Mouse (Mus musculus): ENCODE data around the gene Gm17087. TPM values are rescaled to one million over a fixed set of nuclear protein-coding genes. Genes with fewer than 3 reads are reported as not detected.

Gene Gm17087
- total and polyA plus RNA-seq, 2 experiments from 2014 or later: not detected

- Histone ChIP-seq H3K9me3 (replicated peaks; ENCODE audit: control insufficient read depth, low read length) (no peaks in the 10 kb centered on the region), H3K27me3 (ENCODE audit: control insufficient read depth, insufficient read depth, low read length) (peaks cover 21% of the 10 kb centered on the region)
- no peak for ATAC-seq (ENCODE audit: insufficient read depth, low read depth)
These were observed 38.1 kb downstream of the Gm17087 start for GRCm38 (mm10) chr17:8528641-8529040.

GRCm38 (mm10) chr17:8526815-8527261, 39.9 kb downstream of the Gm17087 start:
- Histone ChIP-seq H3K9me3 (replicated peaks; ENCODE audit: control insufficient read depth, low read length) (no peaks in the 10 kb centered on the region), H3K4me2 (ENCODE audit: low read depth, low read length) (no peak overlapping the region), H3K4me1 (ENCODE audit: control insufficient read depth, insufficient read depth) (peaks cover 16% of the 10 kb centered on the region), H3K27ac (ENCODE audit: low read depth) (no peak overlapping the region), H3K36me3 (replicated peaks; ENCODE audit: control insufficient read depth, insufficient read depth, low read length) (no peaks in the 10 kb centered on the region), H3K9ac (replicated peaks; ENCODE audit: low read depth, low read length) (no peak overlapping the region), H3K4me3 (ENCODE audit: low read depth, low read length) (peak overlapping the region; percentile 59; the same call in 1 of the 2 replicates), H3K27me3 (ENCODE audit: control insufficient read depth, insufficient read depth, low read length) (peaks cover 21% of the 10 kb centered on the region)
- WGBS: 30% methylated on average over 8 of the region's 9 CpGs
- no peak for TF ChIP-seq EP300 (IDR thresholded peaks at IDR 0.05; ENCODE audit: low read depth)
- no peak for TF ChIP-seq CTCF (IDR thresholded peaks at IDR 0.05; ENCODE audit: low read depth)
- ATAC-seq (ENCODE audit: insufficient read depth, low read depth): no peak
- no peak for DNase-seq (ENCODE audit: low spot score)

More at GRCm38 (mm10) chr17:8528641-8529040, 38.1 kb downstream of the Gm17087 start:
- H3K4me2 ChIP-seq (ENCODE audit: low read depth, low read length): no peak overlapping the region
- TF ChIP-seq EP300 (IDR thresholded peaks at IDR 0.05; ENCODE audit: low read depth): no peak
- TF ChIP-seq CTCF (IDR thresholded peaks at IDR 0.05; ENCODE audit: low read depth): no peak
- no peak overlapping the region for H3K27ac ChIP-seq (ENCODE audit: low read depth)
- H3K4me3 ChIP-seq (ENCODE audit: low read depth, low read length): no peak overlapping the region
- no peaks in the 10 kb centered on the region for H3K36me3 ChIP-seq (replicated peaks; ENCODE audit: control insufficient read depth, insufficient read depth, low read length)
- no peak overlapping the region for H3K9ac ChIP-seq (replicated peaks; ENCODE audit: low read depth, low read length)
- DNase-seq (ENCODE audit: low spot score): no peak
- 73% methylated on average over 3 of the region's 3 CpGs for WGBS
- peaks cover 16% of the 10 kb centered on the region for H3K4me1 ChIP-seq (ENCODE audit: control insufficient read depth, insufficient read depth)

- Histone ChIP-seq H3K9ac (replicated peaks; ENCODE audit: low read depth, low read length) (no peak overlapping the region), H3K36me3 (replicated peaks; ENCODE audit: control insufficient read depth, insufficient read depth, low read length) (no peaks in the 10 kb centered on the region), H3K27me3 (ENCODE audit: control insufficient read depth, insufficient read depth, low read length) (peaks cover 21% of the 10 kb centered on the region), H3K9me3 (replicated peaks; ENCODE audit: control insufficient read depth, low read length) (no peaks in the 10 kb centered on the region), H3K27ac (ENCODE audit: low read depth) (no peak overlapping the region), H3K4me1 (ENCODE audit: control insufficient read depth, insufficient read depth) (peaks cover 16% of the 10 kb centered on the region), H3K4me3 (ENCODE audit: low read depth, low read length) (peak overlapping the region; percentile 59), H3K4me2 (ENCODE audit: low read depth, low read length) (peak overlapping the region; percentile 93)
- WGBS: 7% methylated on average over 21 of the region's 21 CpGs
- no peak for ATAC-seq (ENCODE audit: insufficient read depth, low read depth)
- peak; percentile 25 for DNase-seq (ENCODE audit: low spot score)
- TF ChIP-seq CTCF (IDR thresholded peaks at IDR 0.05; ENCODE audit: low read depth) (no peak), EP300 (IDR thresholded peaks at IDR 0.05; ENCODE audit: low read depth) (no peak)
These were observed 40.6 kb downstream of the Gm17087 start for GRCm38 (mm10) chr17:8525971-8526740.

- no peak for TF ChIP-seq CTCF (IDR thresholded peaks at IDR 0.05; ENCODE audit: low read depth)
- TF ChIP-seq EP300 (IDR thresholded peaks at IDR 0.05; ENCODE audit: low read depth): no peak
- 2% methylated on average over 22 of the region's 22 CpGs for WGBS
- Histone ChIP-seq H3K36me3 (replicated peaks; ENCODE audit: control insufficient read depth, insufficient read depth, low read length) (no peaks in the 10 kb centered on the region), H3K27ac (ENCODE audit: low read depth) (peak within 1 kb of the TSS; percentile 32; the same call in 1 of the 2 replicates), H3K4me3 (ENCODE audit: low read depth, low read length) (peak within 1 kb of the TSS; percentile 59), H3K4me1 (ENCODE audit: control insufficient read depth, insufficient read depth) (peaks cover 16% of the 10 kb centered on the region), H3K9me3 (replicated peaks; ENCODE audit: control insufficient read depth, low read length) (no peaks in the 10 kb centered on the region), H3K27me3 (ENCODE audit: control insufficient read depth, insufficient read depth, low read length) (peaks cover 21% of the 10 kb centered on the region), H3K4me2 (ENCODE audit: low read depth, low read length) (peak within 1 kb of the TSS; percentile 93), H3K9ac (replicated peaks; ENCODE audit: low read depth, low read length) (peak within 1 kb of the TSS; percentile 27)
- ATAC-seq (ENCODE audit: insufficient read depth, low read depth) (no peak), DNase-seq (ENCODE audit: low spot score) (peak; percentile 13)
These were observed 41.5 kb downstream of the Gm17087 start, which contains the start of gene Pde10a for GRCm38 (mm10) chr17:8525225-8525721. TSS of gene Pde10a (plus strand) at chr17:8525372.

GRCm38 (mm10) chr17:8524387-8525165, 42.2 kb downstream of the Gm17087 start:
- Histone ChIP-seq H3K9me3 (replicated peaks; ENCODE audit: control insufficient read depth, low read length) (no peaks in the 10 kb centered on the region), H3K36me3 (replicated peaks; ENCODE audit: control insufficient read depth, insufficient read depth, low read length) (no peaks in the 10 kb centered on the region), H3K27ac (ENCODE audit: low read depth) (peak overlapping the region; percentile 32; the same call in 1 of the 2 replicates), H3K4me2 (ENCODE audit: low read depth, low read length) (peak overlapping the region; percentile 93), H3K4me3 (ENCODE audit: low read depth, low read length) (peak overlapping the region; percentile 59), H3K4me1 (ENCODE audit: control insufficient read depth, insufficient read depth) (peaks cover 16% of the 10 kb centered on the region), H3K9ac (replicated peaks; ENCODE audit: low read depth, low read length) (peak overlapping the region; percentile 27), H3K27me3 (ENCODE audit: control insufficient read depth, insufficient read depth, low read length) (peaks cover 21% of the 10 kb centered on the region)
- DNase-seq (ENCODE audit: low spot score) (peak; percentile 85), ATAC-seq (ENCODE audit: insufficient read depth, low read depth) (peak; percentile 90)
- under 1% methylated on average over 44 of the region's 45 CpGs for WGBS
- TF ChIP-seq EP300 (IDR thresholded peaks at IDR 0.05; ENCODE audit: low read depth) (no peak), CTCF (IDR thresholded peaks at IDR 0.05; ENCODE audit: low read depth) (peak; percentile 29; the same call in 1 of the 2 replicates)

Data from heart, postnatal 0 days (tissue).